Mouse (Mus musculus) heart, adult 8-10 months (tissue): ENCODE data around the gene Noxa1. TPM values are rescaled to one million over a fixed set of nuclear protein-coding genes. Genes with fewer than 3 reads are reported as not detected.

Experiments used
- DNase-seq: peaks from one replicate; pipeline ENCODE4 v3.0.0; 2022; ENCODE audit warnings: low spot score
- total RNA-seq, 4 experiments: library from RNA; stranded (reverse); gene quantifications; 2 replicates each; pipeline ENCODE4 v1.2.4; 2022

The Noxa1 gene
- not detected for total RNA-seq

DNA sequence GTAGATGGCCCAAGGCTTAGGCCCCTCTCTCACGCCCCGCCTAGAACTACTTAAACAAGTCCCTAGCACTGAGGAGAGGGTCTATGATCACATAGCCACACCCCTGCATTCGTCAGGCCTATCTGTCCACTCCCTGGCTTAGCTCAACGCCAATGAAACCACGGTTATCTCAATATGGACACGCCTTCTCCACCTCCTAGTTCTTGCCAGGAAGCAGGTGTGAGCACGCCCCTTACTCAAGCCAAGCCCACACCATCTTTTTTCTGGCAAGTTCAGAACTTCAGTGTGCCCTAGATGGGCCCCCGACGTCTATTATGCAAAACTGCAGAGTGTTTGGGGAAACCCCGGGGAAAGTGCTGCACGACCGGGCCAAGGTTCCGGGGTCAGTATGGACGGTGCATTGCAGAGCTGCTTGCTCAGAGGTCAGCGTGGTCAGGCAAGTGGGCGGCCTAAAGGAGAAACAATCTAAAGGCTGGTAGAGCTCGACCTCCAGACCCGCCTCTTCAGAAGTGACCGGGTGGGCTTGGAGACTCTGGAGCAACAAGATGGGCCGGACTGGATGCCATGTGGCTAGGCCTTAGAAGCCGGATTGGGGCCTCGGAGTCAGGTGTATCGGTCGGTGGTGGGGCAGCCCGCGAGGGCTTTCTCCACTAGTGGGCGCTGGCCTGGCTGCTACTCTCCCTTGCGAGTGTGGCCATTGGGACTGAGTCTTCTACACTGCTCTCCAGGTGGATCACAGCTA is at the start of gene Noxa1:
Gene Noxa1 (minus strand): TSS at position 41 of the 742 bp plus-strand sequence.
- DNase-seq: no peak

DNA sequence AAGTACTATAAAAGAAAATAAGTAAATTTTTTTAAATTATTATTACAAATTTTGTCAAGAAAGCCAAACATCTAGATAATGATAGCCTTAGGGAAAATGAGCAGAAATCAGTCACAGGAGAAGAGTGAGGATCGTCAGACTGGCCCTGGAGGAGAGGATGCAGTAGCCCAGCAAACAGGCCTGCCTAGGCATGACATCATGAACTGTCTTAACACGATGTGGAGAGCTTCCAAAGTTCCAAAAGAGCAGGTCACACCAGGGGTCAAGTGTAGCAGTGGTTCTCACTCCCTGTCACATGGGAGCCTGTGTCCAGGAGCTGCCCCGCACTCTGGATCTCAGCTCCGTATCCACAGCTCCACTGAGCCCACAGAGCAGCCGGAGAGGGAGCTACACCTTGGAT is 47.0 kb upstream of the Noxa1 start:
- no peak for DNase-seq

DNA sequence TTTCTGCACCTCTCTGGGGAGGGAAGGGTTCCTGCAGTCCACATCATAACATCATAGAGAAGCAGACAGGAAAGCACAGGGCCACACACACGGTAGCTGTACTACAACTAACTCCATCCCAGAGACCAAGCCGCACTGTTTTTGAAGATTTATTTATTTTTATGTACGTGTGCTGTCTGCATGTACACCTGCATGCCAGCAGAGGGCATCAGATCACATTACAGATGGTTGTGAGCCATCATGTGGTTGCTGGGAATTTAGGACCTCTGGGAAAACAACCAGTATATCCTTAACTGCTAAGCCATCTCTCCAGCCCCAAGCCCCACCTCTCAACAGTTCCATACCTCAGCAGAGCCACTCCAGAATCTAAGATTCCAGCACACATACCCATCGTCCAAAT is 46.2 kb upstream of the Noxa1 start:
- DNase-seq: no peak

DNA sequence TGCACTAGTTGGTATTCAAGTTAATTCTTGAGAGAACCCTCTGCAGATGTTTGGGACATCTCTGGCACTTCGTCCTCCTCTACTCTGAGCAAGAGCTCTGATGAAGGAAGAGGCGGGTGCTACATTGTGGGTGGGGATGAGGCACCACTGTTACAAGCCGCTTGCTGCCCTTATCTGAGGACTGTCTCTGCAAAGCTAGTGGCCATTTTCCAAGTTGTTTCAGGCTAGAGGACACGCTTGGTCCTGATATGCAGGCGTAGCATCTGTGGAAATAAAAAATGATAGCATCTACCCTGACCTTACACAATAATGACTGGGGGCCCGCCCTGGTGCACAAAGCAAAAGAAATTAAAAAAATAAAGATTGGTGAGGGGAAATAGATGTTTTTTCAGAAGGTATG is 42.9 kb upstream of the Noxa1 start:
- no peak for DNase-seq

DNA sequence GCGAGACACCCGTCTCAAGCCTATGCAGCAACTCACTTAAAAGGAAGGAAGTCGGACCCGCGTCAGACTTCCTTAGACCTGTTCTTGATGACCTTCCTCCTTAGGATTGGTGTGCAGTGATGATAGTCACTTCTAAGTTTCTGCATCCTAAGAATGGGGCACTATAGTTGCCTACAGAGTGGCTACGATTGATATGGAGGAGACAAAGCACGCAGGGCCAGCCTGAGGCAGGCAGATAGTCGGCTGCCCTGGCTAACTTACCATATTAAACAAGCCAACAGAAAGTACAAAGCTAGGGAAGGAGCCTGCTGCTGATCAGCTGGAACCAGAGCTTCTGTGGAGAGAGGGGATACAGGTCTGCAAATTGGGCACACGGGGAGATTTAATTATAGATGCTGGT is 36.7 kb upstream of the Noxa1 start:
- DNase-seq: no peak

DNA sequence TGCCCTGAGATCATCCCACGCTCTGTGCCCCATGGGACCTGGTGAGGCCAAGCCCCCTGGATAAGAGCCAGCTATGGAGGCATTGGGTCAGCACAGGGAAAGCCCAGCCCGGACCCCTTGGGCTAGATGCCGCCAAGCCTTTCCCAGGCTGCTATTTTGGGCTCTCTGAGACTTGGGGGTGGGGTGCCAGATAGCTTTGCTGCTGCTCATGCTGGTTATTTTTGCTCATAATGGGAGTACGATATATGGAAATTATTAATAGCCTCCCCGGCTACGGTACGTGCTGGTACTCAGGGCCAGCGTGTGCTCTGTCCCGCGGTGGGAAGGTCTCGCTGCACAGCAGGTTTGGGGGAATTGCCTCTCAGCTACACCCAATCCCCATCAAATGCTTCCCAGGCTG is 33.1 kb upstream of the Noxa1 start:
- DNase-seq: peak; percentile 60

DNA sequence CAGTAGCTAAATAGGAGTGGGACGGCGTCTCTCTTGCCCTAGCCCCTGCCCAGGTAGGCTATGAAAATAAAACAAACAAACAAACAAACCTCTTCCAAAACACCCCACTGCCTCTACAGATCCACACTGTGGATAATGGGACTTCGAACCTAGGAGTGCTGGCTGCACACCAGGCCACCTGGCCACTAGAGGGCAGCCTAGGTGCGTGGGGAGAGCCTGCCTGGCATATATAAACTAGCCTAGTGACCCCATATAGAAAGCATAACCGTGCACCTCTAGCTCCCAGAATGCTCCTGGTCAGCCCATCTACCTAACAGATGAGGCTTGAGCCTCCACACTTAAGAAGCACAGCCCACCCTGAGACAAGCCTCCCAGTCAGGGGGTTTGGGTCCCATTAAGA is 32.3 kb upstream of the Noxa1 start:
- DNase-seq: peak; percentile 54

DNA sequence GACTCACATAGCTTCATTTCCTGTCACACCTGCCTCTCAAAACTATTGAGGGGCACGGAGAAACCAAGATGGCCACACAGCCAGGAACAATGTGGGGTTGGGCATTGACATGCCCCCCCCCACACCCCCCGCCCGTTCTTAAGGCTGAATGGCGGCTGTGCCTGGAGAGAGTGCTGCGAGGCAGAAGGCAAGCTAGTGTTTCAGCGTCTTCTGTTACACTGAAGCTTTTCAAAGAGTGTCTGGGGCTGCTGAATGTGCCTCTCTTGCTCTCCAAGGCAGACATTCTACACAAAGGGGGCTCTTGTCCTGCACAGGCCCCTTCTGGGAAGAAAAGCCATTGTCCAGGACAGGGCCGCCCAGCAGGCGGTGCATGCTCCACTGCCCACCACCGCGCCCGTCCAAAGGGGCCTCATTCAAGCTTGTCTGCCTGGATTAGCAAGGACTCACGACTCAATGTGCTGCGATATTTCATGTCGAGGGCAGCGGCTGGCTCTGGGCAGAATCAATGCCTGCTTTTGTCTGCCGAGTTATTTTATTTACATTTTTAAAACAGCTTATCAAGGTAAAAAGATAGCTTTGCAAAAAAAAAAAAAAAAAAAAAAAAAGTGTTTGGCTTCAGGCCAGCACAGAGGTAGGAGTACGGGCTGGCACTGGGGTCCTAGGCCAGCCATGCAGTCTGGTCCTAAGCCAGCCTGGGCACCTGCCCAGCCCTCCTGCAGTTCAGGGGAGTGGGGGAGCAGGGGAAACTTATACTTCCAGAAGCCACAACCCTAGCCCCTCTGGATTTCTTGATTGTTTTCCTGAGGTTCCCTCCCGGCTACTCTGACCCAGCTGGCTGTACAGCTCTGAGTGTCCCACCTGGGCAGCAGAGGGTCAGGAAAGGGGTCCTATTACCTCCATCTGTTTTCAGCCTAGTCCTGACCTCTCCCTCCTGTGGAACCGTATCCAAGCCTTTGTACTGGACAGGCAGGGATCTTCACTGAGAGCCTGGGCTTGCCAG is 31.4 kb upstream of the Noxa1 start:
- no peak for DNase-seq

DNA sequence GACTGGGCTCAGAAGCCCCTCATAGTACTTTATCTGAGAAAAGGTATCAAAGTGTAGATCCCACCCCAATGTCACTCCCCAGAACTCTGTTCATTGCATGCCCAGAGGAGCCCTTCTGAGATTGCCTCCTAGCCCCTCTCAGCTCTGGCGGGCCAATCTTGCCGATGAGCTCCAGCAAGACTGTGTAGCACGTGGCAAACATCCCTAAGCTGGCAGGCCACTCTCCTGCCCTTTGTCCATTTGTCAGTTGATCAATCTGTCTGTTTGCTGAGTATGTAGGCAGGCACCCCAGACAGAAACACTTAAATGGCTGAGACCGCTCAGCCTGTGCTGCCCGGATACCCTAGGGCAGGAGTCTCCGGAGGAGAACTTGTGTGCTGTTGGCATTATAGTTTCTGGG is 30.2 kb upstream of the Noxa1 start:
- DNase-seq: no peak

DNA sequence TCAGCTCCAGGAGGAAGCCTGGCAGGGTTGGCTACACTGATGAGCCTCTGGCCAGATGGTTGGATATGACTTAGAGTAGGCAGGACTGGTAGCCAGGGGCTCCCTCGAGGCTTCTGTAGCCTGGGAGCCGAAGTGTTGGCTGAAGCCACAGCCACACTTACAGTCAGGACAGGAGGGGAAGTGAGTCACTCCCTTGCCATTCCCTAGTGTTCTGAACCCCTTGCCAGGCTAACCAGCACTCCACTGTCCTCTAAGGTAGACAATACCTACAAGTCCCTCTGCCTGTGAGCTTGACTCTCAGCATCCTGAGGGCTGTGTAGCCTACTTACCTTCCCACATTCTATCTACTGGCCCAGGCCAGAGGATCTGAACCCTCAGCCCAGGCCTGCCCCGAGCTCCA is 29.5 kb upstream of the Noxa1 start:
- no peak for DNase-seq

DNA sequence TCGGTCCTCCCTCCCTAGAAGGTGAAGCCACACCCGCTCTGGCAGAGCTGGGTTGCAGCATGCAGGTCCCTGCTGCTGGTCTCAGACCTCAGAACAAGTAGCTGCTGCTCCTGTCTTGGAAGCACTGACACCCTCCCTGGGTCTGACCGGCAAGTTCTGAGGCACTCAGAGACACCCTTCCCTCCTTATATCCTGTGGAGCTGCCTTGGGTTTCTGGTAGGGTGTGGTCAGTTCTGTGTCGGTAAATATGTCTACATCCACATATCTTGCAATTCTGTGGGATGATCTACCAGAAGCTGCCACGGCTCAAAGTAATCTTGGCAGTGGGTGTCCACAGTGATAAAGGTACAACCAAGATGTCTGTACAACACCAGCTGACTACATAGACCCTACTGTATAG is 28.6 kb upstream of the Noxa1 start:
- DNase-seq: no peak

DNA sequence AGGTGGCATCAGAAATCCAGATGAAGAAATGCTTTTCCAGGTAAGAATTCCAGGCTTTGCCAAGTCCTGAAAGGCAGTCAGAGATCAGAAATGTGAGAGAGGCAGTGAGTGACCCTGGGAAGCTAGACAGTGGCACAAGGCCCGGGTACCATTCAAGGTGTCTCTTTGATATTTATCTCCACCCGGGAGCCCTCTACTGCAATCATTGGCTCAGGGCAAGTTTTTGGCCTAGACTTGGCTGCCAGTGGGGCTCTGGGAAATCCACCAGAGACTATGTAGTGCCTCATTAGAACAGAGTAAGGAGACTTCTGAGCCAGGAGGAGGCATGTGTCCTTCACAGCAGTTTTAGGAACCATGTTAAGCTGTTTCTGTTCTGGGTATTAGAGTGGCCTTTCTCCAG is 27.7 kb upstream of the Noxa1 start:
- no peak for DNase-seq

DNA sequence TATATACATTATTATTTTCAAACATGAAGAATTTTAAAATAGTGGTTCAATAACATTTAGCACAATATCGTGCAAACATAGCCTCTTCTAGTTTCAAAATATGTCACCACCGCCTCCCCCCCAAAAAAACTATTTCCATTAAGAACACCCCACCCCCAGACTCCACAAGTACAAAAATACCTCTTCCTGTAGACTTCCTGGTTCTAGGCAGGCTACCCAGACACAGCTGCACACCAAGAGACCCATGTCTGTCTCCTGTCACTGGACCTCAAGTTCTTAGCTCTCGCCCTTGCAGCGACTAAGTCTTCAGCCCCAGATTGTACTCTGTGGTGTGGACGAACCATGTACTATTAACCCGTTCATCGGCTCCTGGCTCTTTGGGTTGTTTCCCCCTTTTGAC is 26.0 kb upstream of the Noxa1 start:
- DNase-seq: no peak

DNA sequence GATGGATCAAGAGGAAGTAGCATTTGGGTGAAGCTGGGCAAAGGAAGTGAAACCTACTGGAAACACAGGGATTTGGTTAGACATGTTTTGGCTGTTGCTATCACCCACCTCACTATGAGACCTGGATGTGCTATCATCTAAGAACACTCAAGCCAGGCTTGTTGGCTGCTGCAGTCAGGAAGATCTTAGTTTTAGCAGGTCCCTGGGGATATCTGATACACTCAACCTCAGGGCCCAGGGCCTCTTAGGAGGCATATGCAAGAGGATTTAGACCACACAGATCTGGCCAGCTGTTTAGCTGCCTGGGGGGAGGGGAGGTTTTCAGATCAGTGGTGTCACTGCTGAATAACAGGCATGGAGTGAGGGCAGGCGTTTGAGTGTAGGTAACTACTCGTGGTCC is 20.5 kb upstream of the Noxa1 start:
- no peak for DNase-seq

DNA sequence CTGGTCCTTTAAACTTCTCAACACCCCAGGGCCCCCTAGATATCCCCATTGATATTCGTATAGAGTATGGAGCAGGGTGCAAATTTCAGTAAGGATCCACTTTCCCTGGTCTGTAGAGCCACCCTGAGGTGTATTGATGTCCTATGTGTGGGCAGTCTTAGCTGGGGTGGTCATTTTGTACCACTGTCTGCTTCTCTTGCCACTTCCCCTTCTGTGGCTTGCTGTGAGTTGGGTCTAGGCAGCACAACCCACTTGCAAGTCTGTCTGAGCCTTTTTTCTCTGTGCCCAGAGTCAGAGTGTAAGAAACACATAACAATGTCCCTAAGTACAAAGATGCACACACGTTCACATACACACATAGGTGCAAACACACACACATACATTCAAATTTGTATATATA is 19.4 kb upstream of the Noxa1 start:
- no peak for DNase-seq

DNA sequence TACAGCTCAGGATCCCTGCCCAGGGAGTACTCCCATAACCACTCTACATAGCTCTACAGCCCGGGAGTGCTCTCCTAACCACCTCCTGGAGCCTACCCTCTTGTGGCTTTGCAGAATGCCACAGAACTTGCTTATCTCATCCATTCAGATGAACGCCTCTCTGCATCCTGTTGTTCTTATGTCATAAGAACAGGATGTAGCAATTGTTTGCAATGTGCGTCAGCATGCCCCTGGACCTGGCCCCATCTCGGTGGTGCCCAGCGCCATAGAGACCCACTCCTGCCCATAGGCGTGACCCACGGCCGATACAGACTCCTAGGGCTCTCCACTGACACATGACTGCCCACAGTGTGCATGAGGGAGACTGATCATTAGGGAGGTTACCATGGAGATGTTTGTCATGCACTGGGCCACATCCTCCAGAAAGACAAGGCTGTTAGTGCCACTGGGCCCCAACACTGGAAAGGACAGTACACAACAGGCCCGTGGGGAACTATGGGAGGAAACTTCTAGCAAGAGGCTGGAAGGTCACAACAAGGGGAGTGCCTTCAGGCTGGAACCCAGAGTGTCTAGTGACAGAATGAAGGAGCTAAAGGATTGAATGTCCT is 16.3 kb upstream of the Noxa1 start:
- DNase-seq: peak; percentile 43

DNA sequence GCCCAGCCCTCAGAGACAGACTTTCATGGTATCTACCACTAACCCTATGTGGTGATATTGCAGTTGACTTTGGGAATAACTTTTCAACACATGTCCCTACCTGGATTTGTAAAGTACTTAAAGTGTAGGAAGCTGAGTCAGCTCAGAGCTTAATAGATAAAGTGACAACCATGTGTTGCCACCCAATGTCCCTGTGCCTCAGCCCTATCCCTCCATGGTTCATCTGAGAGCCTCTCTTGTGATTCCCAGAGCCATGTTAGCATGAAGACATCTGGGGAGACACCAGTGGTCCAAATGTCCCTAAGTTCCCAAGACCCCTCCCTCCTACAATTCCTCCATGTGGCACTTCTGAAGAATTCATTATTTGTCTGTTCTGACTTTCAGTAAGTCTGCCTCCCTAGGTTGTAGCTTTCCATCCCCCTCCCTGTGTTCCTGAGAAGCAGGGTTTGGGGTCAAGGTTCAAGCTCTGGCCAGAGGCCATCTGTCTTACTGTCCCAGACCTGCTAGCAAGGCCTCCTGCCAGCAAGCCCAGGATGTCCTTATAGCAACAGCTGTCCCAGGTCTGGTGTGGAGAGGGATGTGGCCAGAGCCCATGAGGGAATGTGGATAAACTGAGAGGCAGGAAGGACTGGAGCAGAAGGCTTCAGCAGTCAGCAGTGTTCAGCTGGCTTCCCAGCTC is 15.7 kb upstream of the Noxa1 start:
- DNase-seq: peak; percentile 28

DNA sequence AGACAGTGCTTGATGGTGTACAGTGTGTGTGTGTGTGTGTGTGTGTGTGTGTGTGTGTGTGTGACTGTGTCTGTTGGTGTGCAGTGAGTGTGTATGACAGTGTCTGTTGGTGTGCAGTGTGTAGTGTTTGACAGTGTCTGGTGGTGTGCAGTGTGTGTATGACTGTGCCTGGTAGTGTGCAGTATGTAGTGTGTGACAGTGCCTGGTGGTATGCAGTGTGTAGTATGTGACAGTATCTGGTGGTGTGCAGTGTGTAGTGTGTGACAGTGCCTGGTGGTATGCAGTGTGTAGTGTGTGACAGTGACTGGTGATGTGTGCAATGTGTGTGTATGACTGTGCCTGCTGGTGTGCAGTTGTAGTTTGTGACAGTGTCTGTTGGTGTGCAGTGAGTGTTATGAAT is 14.5 kb upstream of the Noxa1 start:
- no peak for DNase-seq

DNA sequence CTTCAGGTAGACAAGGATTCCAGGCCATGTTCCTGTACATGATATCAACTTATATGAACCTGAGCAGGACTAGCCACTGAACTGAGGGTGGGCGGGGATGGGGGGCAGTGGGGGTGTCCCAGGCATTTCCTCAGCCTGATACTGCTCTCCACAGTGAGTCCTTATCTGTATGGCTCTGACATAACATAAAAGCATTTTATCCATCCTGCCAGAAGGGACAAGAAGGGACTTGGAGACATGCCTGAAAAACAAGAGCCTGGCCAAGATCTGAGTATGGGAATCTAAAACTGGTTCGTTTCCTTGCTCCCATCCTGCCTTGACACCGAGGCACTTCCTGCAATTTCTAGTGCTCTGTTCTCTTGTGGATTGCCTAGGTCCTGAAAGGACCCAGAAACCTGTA is 11.1 kb upstream of the Noxa1 start:
- peak; percentile 23 for DNase-seq

DNA sequence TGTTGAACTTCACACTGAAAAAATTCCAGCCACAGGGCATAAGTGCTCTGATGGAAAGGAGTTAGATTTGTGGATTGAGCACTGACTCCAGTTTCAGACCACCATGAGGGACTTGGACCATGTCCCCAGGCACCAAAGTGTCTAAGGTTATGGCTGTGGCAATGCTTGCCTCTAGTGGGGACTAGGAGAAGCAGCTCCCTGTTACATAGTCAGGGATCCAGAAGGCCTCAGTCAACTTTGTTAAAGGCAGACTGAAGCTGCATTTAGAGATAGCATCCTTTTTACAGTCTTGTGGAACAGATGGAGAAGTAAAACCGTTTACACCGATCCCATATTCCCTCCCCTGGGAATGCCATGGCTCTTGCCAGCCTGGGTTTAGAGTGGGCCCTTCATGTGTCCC is 9.2 kb upstream of the Noxa1 start:
- no peak for DNase-seq

DNA sequence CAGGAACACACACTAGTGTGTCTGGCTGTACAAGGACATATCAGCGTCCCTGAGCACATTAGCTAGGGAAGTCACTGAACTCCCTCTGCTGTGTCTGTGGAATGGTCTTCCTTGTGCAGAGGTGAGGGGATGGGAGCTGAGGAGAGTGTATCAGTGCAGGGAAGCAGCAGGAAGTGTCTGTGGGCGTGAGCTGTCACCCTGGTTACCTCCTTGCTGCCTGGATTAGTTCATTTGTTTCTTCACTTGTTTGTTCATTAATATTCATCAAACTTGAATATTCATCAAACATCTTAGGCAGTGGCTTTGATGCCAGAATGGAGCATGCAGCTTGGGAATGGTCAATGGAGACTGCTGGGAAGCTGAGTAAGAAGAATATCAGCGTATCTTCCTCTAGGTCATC is 4.8 kb upstream of the Noxa1 start:
- DNase-seq: no peak

DNA sequence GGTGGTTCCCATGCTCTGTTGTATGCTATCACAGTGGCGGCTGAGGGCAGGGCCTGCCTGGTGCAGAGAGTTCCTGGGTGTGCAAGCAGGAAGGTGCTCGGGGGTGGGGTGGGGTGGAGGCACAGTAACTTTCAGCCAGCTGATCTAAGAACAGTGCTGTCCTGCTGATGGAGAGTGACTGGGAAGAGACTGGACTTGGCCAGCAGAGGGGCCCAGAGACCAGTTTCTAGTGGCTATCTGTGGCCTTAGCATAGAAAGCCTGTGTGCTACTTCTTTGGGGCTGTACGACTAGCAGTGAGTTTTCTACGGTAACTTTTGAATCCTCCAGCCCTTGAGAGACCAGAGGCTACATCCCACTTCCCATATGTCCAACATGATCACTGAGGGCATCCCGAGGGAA is 4.0 kb upstream of the Noxa1 start:
- DNase-seq: peak; percentile 22
